Mouse (Mus musculus): Measurements from ENCODE around the gene H13.

DNA sequence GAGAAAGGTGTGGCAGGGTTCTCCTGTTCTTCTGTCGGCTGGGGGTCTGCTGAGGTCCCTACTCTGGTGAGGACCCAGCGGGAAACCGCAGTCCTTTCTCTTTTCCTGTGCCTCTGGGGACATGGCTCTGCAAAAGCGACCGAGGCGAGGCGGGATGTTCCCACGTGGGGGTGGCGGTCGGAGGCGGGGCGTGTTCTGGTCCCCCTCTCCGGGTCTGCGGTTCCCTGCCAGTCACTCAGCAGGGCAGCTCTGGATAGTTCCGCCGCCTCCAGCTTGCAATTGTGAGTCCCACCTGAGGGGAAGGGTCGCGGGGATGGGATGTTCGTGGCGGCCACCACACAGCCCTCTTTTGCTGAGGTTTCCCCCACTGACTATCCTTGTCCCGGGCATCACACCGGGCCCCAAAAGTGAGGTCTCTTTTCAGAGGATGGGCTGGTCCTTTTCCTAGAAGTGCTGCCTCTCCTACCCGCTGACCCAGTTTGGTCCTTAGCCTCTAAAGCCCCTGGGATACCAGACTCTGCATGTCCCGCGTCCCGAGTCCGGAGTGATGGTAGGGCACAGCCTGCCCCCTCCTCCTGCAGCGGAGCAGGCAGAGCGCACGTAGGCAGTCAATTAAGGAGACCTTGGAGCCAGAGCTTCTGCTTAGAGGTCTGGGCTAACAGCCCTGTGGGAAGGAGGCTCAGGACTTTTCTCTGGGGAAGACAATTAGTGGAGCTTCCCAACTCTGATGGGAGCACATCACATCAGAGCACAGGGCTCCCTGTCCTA lies 84.9 kb downstream of the H13 start, which contains the start of gene Cox4i2:
- TF ChIP-seq POLR2A (IDR thresholded peaks at IDR 0.05; ENCODE audit: borderline replicate concordance, low read depth, low read length) (no peak), CTCF (IDR thresholded peaks at IDR 0.05; ENCODE audit: low read depth, low read length) (no peak)
